Mouse (Mus musculus): ENCODE data around the gene Herpud1. TPM values are rescaled to one million over a fixed set of nuclear protein-coding genes. Genes with fewer than 3 reads are reported as not detected.
A peak's percentile ranks its signal among the peaks of the same experiment; 100 is the strongest.

Herpud1 gene
- total RNA-seq (2015; ENCODE audit: low replicate concordance) (52.1 and 56.6 TPM in 2 replicates), total RNA-seq (2017; ENCODE audit: low replicate concordance) (60.9 and 70.5 TPM in 2 replicates)

DNA sequence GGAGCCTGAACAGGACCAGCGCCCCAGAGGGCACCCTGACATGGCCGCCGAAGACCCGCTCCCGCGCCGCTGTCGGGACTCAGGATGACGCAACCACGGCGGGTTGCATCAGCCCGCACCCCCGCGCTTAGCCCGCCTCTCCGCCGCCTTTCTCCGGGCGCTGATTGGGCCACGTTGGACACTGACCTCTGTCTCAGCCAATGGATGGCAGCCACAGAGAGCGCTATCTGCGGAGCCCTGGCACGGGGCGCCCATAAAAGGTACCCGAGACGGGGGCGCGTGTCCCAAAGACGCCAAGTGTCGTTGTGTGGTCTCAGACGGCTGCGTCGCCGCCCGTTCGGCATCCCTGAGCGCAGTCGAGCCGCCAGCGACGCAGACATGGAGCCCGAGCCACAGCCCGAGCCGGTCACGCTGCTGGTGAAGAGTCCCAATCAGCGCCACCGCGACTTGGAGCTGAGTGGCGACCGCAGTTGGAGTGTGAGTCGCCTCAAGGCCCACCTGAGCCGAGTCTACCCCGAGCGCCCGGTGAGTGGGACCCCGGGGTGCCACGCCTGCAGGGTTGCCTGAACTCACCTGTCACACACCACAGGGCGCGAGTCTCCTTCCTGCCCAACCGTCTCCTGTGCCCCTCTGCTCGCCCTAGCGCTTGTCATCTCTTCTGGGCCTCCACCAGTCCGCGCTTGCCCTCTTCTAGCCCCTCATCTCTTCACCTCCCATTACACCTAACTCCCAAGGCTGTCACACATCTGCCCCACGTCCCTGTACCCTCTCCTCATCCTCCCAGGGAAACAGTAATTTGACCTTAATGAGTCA lies at the start of gene Herpud1:
Gene Herpud1, plus strand, starts transcription at position 225 of the 813 bp plus-strand sequence.
- ATAC-seq (replicated peaks; ENCODE audit: low FRiP score, poor library complexity, severe bottlenecking), result peak; percentile 88

DNA sequence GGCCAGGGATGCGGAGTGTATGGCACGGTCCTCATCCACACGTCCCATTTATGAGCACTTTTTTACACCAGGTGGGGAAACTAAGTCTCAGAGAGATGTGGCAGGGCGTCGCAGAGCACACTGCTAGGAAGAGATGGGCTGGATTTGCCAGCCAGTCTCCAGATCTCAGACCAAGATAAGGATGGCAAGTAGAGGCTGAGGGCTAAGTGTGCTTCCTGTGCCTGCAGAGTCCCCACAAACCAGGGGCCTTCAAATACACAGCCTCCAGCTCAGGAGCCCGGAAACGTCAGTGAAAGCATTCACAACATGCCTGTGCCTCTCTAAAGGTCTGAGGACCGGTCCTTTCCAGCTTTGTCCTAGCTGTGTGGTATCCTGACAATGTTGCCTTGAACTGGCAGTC lies 48.7 kb upstream of the Herpud1 start:
- ATAC-seq (replicated peaks; ENCODE audit: low FRiP score, poor library complexity, severe bottlenecking), result no peak

DNA sequence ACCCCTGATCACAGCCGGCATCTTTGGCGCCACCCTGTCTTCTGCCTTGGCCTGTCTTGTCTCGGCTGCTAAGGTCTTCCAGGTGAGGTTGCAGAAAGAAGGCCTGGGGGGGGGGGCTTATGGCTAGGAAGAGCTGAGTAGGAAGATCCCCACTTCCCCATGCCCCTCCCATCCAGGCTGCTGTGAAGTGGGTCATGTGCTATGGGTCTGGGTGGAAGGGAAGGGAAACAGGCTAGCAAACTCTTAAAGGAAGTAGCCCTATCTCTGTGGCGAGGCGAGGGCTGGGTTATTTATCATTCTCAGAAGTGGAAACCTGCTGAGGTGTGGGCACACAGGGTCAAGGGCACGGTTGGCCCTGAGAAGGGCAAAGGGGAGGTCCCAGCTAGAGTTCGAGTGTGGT lies 45.4 kb upstream of the Herpud1 start:
- no peak for ATAC-seq (replicated peaks; ENCODE audit: low FRiP score, poor library complexity, severe bottlenecking)

DNA sequence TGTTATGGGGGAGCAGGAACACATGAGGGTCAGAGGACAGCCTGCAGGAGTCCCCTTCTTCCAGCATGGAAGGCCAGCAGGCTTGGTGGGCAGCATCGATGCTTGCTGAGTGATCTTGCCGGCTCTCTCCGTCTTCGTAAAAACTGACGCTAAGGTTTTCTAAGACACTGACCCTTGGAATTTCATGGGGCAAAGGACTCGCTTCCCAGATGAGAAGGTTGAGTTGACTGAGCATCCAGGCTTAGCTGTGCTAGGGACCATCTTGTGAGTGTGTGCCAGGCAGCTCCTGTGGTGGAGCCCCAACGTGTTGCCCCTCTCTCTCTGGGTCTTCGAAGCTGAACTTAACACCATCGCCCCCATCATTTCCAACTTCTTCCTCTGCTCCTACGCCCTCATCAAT lies 43.5 kb upstream of the Herpud1 start:
- ATAC-seq (replicated peaks; ENCODE audit: low FRiP score, poor library complexity, severe bottlenecking), result no peak

DNA sequence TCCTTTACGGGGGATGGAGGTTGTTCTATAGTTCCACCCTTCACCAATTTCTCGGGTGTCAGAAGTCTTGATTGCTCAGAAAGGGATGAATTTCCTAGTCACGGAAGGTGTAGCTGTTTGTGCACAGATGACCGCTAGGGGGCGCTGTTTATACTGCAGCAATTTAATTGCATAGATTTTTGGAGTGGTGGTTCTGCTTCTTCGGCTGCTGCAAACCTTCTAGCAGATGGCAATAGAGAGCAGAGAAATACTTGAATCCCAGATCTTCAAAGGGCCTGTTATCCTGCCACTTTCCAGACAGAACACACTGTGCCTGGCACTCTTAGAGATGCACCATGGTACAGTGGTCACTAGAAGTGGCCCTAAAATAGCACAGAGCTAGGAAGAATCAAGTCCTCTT lies 42.9 kb upstream of the Herpud1 start:
- peak; percentile 40; the same call in 1 of the 2 replicates for ATAC-seq (replicated peaks; ENCODE audit: low FRiP score, poor library complexity, severe bottlenecking)

DNA sequence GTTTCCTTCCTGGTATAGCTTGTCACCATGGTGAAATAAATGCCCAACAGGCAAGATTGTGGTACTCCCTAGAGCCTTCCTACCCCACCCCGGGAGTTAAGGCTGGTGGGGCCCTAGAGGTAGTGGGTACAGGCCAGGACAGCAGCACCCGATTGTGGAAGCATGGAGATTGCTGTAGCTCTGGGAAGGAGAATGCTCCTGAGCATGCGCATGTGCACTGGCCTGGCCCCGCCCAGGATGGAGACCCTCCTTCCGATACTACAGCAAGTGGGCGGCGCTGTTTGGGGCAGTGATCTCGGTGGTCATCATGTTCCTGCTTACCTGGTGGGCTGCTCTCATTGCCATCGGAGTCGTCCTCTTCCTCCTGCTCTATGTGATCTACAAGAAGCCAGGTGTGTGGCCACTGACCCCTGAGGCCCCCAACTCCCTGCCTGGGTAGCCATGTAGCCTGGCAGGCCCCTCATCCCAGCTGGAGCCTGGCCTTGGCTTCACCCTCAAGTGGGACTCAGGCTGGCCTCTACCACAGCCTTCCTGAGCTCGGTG lies 42.4 kb upstream of the Herpud1 start:
- no peak for ATAC-seq (replicated peaks; ENCODE audit: low FRiP score, poor library complexity, severe bottlenecking)

DNA sequence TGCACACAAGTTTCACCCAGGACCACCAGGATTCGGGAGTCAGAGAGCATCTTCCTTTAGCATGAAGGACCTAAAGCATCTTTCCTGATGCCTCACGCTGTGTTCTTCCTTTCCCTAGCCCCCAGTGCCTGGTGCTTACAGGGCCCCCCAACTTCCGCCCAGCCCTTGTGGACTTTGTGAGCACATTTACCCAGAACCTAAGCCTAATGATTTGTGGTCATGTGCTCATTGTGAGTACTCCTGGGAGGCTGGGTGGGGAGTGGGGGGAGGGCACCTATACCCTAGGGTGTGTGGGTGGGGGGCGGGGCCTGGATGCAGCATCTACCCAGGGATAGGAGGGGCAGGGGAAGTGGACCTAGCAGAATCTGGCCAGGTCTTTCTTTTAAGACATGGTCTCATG lies 40.6 kb upstream of the Herpud1 start:
- ATAC-seq (replicated peaks; ENCODE audit: low FRiP score, poor library complexity, severe bottlenecking), result no peak

DNA sequence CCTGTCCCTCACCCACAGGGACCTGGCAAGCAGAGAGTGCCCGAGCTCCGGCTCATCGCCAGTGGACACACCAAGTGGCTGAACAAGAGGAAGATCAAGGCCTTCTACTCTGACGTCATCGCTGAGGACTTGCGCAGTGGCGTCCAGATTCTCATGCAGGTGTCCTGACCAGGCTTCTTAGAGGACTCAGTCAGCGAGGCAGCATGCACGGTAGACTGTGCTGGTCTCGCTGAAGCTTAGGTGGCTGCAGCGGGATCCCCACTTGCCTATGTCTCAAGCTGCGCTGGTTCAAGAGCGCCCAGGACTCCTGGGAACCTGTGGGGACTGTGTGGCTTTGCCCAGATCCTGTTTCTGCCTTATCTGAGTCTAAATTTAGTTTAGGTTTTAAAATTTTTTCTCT lies 40.0 kb upstream of the Herpud1 start:
- no peak for ATAC-seq (replicated peaks; ENCODE audit: low FRiP score, poor library complexity, severe bottlenecking)

DNA sequence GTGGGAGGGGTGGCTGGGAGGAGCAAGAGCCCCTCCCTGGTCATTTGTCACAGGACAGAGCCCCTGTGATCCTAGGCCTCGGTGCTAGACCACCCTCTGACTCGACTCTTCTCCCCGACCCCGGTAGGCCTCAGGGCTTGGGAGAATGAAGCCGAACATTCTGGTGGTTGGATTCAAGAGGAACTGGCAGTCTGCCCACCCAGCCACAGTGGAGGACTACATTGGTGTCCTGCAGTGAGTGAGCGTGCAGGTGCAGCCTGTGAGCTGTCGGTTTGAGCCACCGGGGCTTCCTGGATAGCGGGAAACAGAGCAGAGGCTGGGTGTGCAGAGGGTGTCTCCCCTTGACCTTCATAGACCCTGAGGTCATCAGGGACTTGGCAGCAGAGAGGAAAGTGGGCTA lies 37.8 kb upstream of the Herpud1 start:
- ATAC-seq (replicated peaks; ENCODE audit: low FRiP score, poor library complexity, severe bottlenecking), result no peak

DNA sequence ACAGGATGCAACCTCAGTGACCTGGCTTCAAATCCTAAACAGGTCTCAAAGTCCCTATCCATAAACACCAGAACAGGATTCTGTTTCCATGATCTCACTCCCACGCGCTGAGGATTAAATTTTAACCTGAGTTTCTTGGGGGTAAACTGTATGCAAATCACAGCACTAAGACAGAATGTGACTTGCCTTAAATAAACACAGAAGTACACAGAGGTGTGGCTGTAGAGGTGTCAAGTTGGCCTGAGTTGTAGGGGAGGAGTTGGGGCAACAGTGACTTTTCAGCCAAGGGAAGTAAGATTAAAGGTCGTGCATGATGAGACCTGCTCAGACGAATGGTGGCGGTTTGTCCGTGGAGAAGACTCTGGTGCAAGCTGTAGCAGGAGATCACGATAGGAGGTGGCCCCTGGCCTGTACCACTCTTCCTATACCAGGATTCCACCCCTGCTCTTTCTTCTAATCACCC lies 32.1 kb upstream of the Herpud1 start:
- ATAC-seq (replicated peaks; ENCODE audit: low FRiP score, poor library complexity, severe bottlenecking), result no peak

DNA sequence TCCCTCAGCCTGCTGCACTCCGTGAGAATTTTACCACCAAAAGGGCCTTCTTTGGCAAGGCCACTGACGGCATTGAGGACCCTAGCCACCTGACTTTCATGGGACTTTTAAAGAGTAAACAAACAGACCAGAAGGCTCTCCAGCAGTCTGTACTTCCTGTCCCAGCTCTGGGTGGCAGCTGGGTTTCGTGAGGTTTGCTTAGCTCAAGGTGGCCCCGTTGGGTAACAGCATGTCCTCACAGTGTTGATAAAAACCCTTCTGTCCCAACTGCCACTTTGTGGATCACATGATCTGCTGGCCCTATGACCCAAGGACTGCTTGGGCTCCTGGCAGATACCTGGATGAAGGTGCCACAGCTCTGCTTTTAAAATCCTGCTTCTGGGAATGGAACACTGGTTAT lies 31.7 kb upstream of the Herpud1 start:
- no peak for ATAC-seq (replicated peaks; ENCODE audit: low FRiP score, poor library complexity, severe bottlenecking)

DNA sequence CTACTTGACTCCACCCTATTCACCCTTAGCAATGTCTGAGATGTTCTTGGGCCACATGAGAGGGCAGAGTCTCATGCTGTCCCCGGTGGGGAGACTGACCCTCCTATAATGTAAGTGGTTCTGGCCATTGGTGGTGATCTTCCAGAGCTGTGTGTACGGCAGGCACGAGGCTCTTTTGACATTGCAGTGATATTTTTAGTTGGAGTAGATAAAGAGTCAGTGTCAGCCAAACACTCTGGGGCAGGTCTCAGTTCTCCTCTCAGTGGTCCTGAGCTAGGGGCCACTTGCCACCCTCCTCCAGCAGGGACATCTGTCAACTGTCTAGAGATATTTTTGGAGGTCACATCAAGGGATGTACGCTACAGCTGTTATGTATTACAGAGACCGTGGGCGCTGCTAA lies 29.0 kb upstream of the Herpud1 start:
- no peak for ATAC-seq (replicated peaks; ENCODE audit: low FRiP score, poor library complexity, severe bottlenecking)

DNA sequence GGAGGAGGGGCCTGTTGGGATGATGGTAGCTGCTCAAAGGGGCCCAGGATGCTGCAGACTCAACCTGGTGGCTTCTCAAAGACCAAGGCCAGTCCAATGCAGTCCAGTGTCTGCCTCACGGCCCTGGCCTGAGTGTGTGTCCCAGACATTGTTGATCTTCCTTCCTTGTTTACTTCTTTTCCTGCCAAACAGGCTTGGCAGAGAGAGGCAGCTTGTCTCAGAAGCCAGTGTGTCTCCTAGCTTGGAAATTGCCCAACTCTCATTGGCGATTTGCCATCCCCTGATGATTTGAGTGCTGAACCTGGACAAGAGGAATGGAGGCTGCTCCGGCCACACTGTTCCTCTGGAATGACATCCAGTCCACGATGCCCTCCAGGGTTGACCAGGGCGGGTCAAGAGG lies 27.7 kb upstream of the Herpud1 start:
- ATAC-seq (replicated peaks; ENCODE audit: low FRiP score, poor library complexity, severe bottlenecking), result no peak

DNA sequence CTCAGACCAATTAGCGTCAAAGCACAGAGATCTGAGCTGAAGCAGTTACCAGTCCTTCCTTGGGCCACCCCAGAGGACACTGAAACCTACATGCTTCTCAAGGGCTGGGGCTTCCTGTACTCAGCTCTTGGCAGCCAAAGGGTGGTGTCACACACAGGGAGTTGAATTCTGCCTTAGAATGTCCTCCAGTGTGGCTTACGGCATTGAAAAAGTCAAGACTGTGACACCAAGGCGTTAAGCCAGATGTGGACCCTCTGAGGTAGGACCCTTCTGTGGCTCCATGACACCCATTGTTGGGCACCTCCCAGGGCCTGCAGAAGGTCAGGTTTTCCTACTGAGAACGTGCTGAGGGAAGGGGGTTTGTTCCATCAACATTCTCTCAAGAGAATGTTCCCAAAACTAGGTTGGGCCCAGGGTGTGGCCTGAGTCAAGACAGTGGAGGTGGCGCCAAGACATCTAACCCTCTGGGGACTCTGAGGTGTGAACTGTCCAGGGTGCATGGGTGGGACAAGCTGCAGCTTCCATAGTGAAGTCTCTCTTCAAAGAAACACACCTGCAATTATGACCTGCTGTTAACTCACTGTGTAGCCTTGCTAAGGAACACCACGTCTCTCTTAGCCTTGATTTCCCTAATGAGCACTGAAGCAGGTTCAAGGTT lies 24.3 kb upstream of the Herpud1 start:
- ATAC-seq (replicated peaks; ENCODE audit: low FRiP score, poor library complexity, severe bottlenecking), result no peak

DNA sequence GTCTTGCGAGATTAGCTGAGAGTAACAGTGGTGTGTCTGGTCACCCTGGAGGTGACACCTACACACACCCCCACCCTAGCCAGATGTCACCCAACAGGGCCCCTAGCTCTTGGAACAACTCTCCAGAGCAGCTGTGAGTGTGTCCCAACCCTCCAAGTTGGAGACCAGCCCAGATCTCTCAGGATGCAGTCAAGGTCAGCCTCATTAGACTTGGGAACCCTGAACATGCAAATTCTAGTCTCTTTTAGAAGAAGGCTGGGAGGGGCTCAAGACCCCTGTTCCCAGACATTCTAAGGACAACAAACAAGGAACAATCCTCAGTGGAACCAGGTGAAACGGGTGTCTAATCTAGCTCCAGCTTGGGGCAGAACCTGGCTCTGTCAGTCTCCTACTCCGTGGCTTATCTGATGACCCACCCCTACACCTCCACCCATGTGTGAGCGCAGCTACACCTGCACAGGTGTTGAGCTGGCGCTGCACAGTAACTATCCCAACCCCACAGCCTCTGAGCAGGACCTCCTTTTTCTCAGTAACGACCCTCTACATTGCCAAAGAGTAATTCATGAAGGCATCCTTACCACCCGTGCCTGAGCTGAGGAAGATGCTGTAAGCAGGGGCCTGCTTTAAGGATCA lies 23.5 kb upstream of the Herpud1 start:
- ATAC-seq (replicated peaks; ENCODE audit: low FRiP score, poor library complexity, severe bottlenecking), result no peak

DNA sequence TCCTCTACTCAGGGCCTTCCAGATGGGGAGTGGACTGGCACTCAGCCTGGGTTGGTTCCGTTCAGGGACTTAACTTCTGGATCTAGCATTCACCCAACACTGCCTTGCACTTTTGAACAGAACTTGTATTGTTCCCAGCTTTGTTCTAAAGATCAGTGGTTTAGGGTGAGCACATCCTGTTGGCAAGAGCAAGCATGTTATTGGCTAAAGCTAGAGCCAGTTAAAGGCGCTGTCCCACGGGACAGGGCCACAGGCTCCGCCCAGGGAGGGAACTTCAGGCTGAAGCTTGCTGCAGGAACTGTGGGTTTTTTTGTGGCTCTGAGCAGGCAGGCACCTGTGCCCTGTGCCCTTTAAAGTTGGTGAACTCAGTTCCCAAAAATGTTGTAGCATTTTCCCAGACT lies 22.9 kb upstream of the Herpud1 start:
- no peak for ATAC-seq (replicated peaks; ENCODE audit: low FRiP score, poor library complexity, severe bottlenecking)

DNA sequence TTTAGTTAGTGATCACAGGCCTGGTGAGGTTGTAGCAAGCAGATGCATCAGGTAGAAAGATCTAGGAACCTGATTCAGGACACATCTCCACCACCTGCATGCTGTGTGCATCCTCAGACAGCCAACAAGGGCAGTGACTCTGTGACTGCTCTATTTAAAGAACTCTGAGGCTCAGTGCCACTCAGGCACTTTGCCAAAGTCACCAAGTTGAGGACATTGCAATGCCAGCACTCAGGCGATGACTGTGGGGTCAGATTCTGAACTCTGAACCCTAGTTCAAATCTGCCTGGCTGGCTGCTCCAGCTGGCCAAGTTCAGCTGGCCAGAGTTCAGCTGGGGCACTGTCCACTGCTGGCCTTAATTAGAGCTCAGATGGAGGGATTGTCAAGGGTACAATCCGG lies 22.3 kb upstream of the Herpud1 start:
- no peak for ATAC-seq (replicated peaks; ENCODE audit: low FRiP score, poor library complexity, severe bottlenecking)

DNA sequence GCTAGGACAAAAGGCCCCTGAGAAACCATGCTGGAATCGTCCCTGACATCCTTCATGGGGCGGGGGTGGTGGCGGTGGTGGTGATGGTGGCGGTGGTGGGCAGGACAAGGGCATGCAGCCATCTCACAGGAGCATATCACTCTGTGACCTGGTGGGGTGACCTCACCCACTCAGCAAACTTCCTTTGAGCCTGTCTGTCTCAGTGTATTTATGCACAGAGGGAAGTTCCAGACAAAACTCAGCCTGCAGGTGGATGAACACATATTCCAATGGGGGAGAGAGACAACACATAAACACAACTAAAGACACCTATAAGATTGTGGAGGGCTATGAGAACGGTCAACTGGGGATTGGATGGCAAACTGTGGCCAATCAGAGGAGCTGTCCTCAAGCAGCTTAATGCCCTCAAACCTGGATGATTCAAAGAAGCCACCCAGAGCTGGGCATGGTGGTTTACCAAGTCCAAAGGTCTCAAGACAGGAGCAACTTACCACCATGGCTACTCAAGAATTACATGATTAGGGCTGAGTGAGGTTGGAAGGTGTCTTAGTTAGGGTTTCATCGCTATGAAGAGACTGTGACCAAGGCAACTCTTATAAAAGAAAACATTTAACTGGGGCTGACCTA lies 21.4 kb upstream of the Herpud1 start:
- ATAC-seq (replicated peaks; ENCODE audit: low FRiP score, poor library complexity, severe bottlenecking), result no peak

DNA sequence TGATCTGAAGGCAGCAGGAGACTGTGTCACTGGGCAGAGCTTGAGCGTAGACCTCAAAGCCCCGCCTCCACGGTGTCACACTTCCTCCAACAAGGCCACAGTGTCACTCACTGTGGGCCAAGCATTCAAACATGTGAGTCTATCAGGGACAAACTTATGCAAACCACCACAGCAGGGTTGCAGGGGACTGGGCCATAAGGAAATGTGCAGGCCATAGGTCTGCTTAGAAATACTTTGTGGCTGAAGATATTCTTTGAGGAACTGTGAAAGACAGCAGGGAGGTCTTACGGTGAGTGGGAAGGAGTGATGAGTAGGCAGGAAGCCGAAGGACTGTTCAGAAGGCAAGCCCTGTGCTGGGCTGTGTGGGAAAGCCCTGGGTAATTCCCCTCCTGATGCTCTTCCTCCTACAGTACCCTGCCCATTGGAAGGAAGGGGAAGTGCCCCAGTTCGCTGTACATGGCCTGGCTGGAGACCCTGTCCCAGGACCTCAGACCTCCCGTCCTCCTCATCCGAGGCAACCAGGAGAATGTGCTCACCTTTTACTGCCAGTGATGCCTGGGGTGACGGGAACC lies 20.7 kb upstream of the Herpud1 start:
- no peak for ATAC-seq (replicated peaks; ENCODE audit: low FRiP score, poor library complexity, severe bottlenecking)

DNA sequence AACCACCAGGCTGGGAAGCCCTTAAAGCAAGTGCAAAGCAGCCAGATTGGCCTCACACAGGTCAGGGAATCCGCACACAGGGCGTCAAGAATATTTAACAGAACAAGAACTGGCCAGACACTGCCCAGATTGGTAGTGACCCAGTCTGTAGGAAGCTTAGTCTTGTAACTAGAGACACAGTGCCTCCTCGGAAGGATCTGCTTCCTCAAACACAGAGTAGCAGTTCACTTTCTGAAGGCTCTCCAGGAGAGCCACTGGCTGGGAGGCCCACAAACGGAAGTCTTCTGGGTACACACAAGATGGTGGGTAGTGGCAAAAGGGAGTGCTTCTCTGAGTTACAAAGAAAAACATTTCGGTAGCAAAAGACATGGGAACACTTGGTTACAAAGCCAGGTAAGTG lies 15.4 kb upstream of the Herpud1 start:
- no peak for ATAC-seq (replicated peaks; ENCODE audit: low FRiP score, poor library complexity, severe bottlenecking)
